Mouse (Mus musculus) lung, postnatal 0 days (tissue): Measurements from ENCODE around the gene Twsg1.

Source experiments
- CTCF ChIP-seq: IDR thresholded peaks from 2 replicates; pipeline ENCODE4 v1.5.1; 2016; ENCODE audit warnings: antibody characterized with exemption, mild to moderate bottlenecking
- EP300 ChIP-seq: IDR thresholded peaks from 2 replicates; pipeline ENCODE4 v1.6.1; 2016; ENCODE audit warnings: antibody characterized with exemption, mild to moderate bottlenecking, control low read depth

DNA sequence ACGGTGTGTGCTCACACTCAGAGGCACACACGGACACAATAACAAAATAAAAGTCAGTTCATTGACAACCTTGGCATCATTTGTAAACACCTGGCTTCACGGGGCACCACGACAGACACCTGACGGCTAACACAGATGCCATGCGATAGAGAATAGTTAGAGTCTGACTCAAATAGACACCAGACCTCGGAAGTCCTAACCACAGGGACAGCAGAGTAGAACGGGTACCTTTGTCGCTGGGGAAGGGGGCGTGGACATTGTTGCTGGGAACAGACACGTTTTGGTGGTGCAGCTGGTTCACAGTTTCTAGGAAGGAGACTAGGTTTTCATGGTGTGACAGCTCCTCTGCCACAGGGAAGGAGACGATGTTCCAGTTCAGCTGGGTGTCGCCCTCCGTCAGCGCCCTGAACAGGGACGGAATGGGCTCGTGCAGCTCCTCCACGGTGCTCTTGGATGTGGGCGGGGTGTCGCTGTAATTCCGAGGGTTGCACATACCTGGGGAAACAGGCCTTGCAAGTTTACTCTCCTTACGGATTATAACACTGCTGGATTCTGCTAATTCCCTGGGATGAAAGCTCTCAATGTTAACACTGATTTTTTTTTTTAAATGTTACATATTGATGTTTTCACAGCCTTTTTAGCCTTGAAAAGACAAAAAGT lies 21.6 kb downstream of the Twsg1 start:
- TF ChIP-seq CTCF (no peak; the same call in none of the 2 replicates), EP300 (no peak)
